Mouse (Mus musculus): ENCODE results near the gene Trit1.

- TF ChIP-seq POLR2A (IDR thresholded peaks at IDR 0.05; ENCODE audit: low read depth, low read length) (no peak), CTCF (IDR thresholded peaks at IDR 0.05; ENCODE audit: borderline replicate concordance, insufficient read depth, low read length) (no peak)
Measured at GRCm38 (mm10) chr4:123093869-123094268, 77.5 kb downstream of the Trit1 start.

All from embryonic fibroblast, embryonic 13.5 days (primary cell).